Mouse (Mus musculus): ENCODE measurements around the gene Ucn3. TPM values are rescaled to one million over a fixed set of nuclear protein-coding genes. Genes with fewer than 3 reads are reported as not detected.
"Not testable (repeated sequence)": the region's sequence is repeated elsewhere in the genome, so short reads cannot be mapped to it uniquely, and the experiment has no call there.

The Ucn3 gene
- polyA plus RNA-seq, 1 experiment from 2014 or later: not detected

DNA sequence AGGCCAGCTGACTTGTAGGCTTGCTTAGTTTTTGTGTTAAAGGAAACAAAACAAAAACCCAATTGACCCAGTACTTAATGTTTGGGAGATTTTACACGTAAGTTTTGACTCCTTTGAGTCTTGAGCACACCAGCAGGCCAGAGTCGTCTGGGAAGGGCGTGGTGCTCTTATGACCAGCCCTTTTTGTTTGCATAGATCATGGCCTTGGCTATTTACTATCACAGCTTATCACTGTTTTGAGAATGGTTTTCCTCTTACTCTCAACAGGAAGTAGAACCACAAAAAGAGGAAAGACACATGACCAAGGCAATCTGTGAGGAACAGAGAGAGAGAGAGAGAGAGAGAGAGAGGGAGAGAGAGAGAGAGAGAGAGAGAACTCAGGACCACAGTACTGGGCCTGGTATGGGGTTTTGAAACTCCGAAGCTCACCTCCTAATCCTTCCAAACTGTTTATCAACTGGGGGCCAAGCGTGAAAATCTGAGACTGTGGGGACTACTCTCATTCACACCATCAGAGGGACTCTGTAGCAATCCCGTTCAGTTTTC, 37.9 kb downstream of the Ucn3 start:
- 65% methylated on average over 6 of the region's 6 CpGs for WGBS
- Histone ChIP-seq H3K4me2 (no peak overlapping the region), H3K27me3 (ENCODE audit: insufficient read depth, low read length) (no peaks in the 10 kb centered on the region), H3K9ac (no peak overlapping the region), H3K9me3 (ENCODE audit: low read depth, low read length) (no peaks in the 10 kb centered on the region), H3K27ac (ENCODE audit: low read depth) (no peak overlapping the region), H3K4me3 (ENCODE audit: low read depth, low read length) (no peak overlapping the region), H3K36me3 (ENCODE audit: insufficient read depth) (peaks cover 31% of the 10 kb centered on the region; the same call in 1 of the 2 replicates), H3K4me1 (ENCODE audit: insufficient read depth) (no peaks in the 10 kb centered on the region)
- no peak for DNase-seq
- TF ChIP-seq CTCF (IDR thresholded peaks at IDR 0.05; ENCODE audit: low read depth): no peak
- ATAC-seq (ENCODE audit: insufficient read depth): no peak

DNA sequence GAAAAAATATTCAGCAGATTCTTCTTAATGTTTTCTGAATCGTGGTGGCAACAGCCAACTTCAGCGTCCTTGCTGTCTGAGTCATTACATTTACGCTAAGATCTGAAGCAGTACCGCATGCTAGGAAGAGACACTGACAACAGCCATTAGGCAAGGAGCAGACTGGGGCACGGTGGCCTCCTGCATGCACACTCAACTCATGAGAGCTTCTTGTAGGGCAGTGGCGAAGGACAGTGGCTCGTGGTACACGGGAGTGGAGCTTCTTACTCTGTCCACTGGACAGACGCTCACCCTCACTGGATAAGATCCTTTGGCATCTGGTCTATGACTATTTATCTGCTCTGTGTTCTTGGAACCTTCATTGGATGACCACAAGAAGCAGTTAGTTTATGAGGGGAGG, 45.8 kb downstream of the Ucn3 start:
- TF ChIP-seq CTCF (IDR thresholded peaks at IDR 0.05; ENCODE audit: low read depth): no peak
- 86% methylated on average over 9 of the region's 9 CpGs for whole genome bisulfite sequencing

DNA sequence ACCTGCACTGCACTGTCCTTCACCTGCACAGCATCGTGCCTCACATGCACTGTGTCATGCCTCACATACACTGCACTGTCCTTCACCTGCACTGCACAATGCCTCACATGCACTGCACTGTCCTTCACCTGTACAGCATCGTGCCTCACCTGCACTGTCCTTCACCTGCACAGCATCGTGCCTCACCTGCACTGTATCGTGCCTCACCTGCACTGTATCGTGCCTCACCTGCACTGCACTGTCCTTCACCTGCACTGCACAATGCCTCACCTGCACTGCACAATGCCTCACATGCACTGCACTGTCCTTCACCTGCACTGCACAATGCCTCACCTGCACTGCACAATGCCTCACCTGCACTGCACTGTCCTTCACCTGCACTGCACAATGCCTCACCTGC, 46.9 kb downstream of the Ucn3 start:
- H3K4me3 ChIP-seq (ENCODE audit: low read depth, low read length); H3K9me3 ChIP-seq (ENCODE audit: low read depth, low read length); H3K27me3 ChIP-seq (ENCODE audit: insufficient read depth, low read length); H3K36me3 ChIP-seq (ENCODE audit: insufficient read depth); H3K4me2 ChIP-seq; ATAC-seq (ENCODE audit: insufficient read depth); DNase-seq; H3K4me1 ChIP-seq (ENCODE audit: insufficient read depth); H3K9ac ChIP-seq; H3K27ac ChIP-seq (ENCODE audit: low read depth): not testable (repeated sequence)
- WGBS: 92% methylated on average over 5 of the region's 5 CpGs

More for the DNA sequence above, 45.8 kb downstream of the Ucn3 start:
- H3K36me3 ChIP-seq (ENCODE audit: insufficient read depth): peaks cover 16% of the 10 kb centered on the region
- no peak overlapping the region for H3K27ac ChIP-seq (ENCODE audit: low read depth)
- H3K9me3 ChIP-seq (ENCODE audit: low read depth, low read length): no peaks in the 10 kb centered on the region
- no peak overlapping the region for H3K9ac ChIP-seq
- H3K4me3 ChIP-seq (ENCODE audit: low read depth, low read length): no peak overlapping the region
- ATAC-seq (ENCODE audit: insufficient read depth): no peak
- no peak for DNase-seq
- H3K4me1 ChIP-seq (ENCODE audit: insufficient read depth): no peaks in the 10 kb centered on the region
- H3K4me2 ChIP-seq: no peak overlapping the region
- no peaks in the 10 kb centered on the region for H3K27me3 ChIP-seq (ENCODE audit: insufficient read depth, low read length)

DNA sequence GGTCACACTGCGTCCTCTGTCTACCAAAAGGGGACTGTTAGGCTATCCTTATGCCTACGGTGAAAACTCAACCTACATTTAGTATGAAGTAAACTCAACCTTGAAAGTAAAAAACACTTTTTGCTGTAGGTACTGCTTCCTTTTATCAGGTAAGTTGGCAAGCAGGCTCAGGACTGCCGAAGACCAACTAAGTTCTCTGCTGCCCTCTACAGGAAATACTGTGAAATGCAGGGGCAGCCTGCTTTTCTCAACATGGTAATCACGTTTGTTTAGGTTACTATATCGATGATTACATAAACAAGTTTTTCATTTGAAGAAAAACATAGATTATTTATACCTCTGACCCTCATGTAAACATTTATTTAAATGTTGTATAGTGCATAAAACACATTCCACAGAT, 48.2 kb downstream of the Ucn3 start:
- no peak for ATAC-seq (ENCODE audit: insufficient read depth)
- Histone ChIP-seq H3K4me2 (no peak overlapping the region), H3K4me3 (ENCODE audit: low read depth, low read length) (no peak overlapping the region), H3K27ac (ENCODE audit: low read depth) (no peak overlapping the region), H3K9me3 (ENCODE audit: low read depth, low read length) (no peaks in the 10 kb centered on the region), H3K27me3 (ENCODE audit: insufficient read depth, low read length) (no peaks in the 10 kb centered on the region), H3K4me1 (ENCODE audit: insufficient read depth) (0 out of 2 replicates have a peak, but pooled peaks cover 3% of the 10 kb centered on the region), H3K9ac (no peak overlapping the region), H3K36me3 (ENCODE audit: insufficient read depth) (peaks cover 6% of the 10 kb centered on the region)
- TF ChIP-seq CTCF (IDR thresholded peaks at IDR 0.05; ENCODE audit: low read depth): peak; percentile 94
- DNase-seq: peak; percentile 92
- WGBS: 29% methylated on average over 5 of the region's 5 CpGs

DNA sequence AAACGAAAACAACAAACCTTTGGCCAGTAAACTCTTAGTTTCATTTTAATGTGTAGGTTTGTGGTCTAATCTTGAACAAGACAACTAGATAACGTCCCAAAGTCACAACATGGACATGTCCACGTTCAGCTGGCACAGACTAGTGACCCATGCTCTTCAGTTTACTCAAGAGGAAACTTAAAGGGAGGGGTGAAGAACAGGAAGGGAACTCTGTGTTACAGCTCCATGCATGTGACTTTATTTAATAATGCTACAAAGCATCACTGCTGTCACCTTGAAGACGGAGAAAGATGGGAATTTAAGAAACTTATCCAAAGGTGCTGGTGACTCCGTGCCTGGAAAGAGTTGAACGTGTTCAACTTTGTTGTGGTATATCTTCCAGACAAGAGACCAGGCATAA, 49.1 kb downstream of the Ucn3 start:
- ATAC-seq (ENCODE audit: insufficient read depth) (no peak), DNase-seq (no peak)
- Histone ChIP-seq H3K4me3 (ENCODE audit: low read depth, low read length) (no peak overlapping the region), H3K4me1 (ENCODE audit: insufficient read depth) (0 out of 2 replicates have a peak, but pooled peaks cover 3% of the 10 kb centered on the region), H3K9ac (no peak overlapping the region), H3K36me3 (ENCODE audit: insufficient read depth) (peaks cover 6% of the 10 kb centered on the region), H3K4me2 (no peak overlapping the region), H3K9me3 (ENCODE audit: low read depth, low read length) (no peaks in the 10 kb centered on the region), H3K27ac (ENCODE audit: low read depth) (no peak overlapping the region), H3K27me3 (ENCODE audit: insufficient read depth, low read length) (no peaks in the 10 kb centered on the region)
- TF ChIP-seq CTCF (IDR thresholded peaks at IDR 0.05; ENCODE audit: low read depth): no peak
- 85% methylated on average over 6 of the region's 6 CpGs for WGBS

DNA sequence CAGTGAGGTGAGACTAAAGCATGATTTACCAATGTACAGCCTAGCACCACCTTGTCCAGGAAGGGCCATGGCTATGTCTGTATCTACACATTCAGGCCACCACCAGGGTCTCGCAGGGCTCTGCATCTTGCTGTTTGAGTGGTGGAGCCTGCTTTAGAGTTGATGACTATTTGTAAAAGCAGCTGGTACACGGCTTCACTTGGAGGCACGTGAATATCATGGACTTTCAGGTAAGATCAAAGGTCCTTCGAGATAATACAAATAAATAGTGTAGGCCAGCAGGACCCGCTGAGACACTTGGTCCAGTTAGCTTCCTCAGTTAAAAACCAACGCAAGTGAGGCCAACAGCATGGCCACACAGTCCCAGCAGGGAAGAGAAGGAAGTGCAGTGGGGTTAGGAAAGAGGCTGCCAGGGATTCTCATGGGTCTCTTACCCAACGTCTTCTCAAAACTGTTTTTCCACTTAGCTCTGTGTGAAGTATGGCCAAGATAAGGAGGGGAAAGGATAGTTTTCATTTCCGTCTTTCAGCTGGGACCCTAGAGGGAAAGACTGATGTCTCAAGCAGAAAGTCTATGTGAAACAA, 49.7 kb downstream of the Ucn3 start:
- Histone ChIP-seq H3K27ac (ENCODE audit: low read depth) (no peak overlapping the region), H3K9ac (no peak overlapping the region), H3K9me3 (ENCODE audit: low read depth, low read length) (no peaks in the 10 kb centered on the region), H3K27me3 (ENCODE audit: insufficient read depth, low read length) (no peaks in the 10 kb centered on the region), H3K4me3 (ENCODE audit: low read depth, low read length) (no peak overlapping the region), H3K4me1 (ENCODE audit: insufficient read depth) (0 out of 2 replicates have a peak, but pooled peaks cover 3% of the 10 kb centered on the region), H3K36me3 (ENCODE audit: insufficient read depth) (peaks cover 6% of the 10 kb centered on the region), H3K4me2 (no peak overlapping the region)
- no peak for TF ChIP-seq CTCF (IDR thresholded peaks at IDR 0.05; ENCODE audit: low read depth)
- 55% methylated on average over 8 of the region's 8 CpGs for WGBS
- ATAC-seq (ENCODE audit: insufficient read depth) (no peak), DNase-seq (no peak)

DNA sequence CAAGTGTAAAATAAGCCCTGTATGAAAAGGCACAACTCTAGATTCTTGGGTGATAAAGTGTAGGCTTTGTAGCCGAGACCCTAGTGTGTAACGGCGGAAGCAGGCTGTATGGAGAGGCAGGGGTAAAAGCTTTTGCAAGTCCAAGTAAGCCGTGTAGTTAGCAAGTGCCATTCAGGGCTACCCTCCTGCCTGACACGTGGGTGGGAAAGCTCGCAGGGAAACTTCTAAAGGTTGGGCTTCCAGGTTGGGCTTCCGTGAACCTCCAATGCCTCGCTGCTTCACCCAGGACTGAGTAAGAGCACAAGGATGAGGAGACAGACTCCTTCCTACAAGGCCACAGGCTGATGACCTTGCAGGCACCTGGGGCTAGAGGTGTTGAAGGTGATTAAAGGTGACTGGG, 50.6 kb downstream of the Ucn3 start:
- 70% methylated on average over 8 of the region's 8 CpGs for WGBS
- TF ChIP-seq CTCF (IDR thresholded peaks at IDR 0.05; ENCODE audit: low read depth): no peak
- Histone ChIP-seq H3K27ac (ENCODE audit: low read depth) (no peak overlapping the region), H3K4me3 (ENCODE audit: low read depth, low read length) (no peak overlapping the region), H3K9ac (no peak overlapping the region), H3K27me3 (ENCODE audit: insufficient read depth, low read length) (no peaks in the 10 kb centered on the region), H3K9me3 (ENCODE audit: low read depth, low read length) (no peaks in the 10 kb centered on the region), H3K4me1 (ENCODE audit: insufficient read depth) (0 out of 2 replicates have a peak, but pooled peaks cover 3% of the 10 kb centered on the region), H3K4me2 (no peak overlapping the region), H3K36me3 (ENCODE audit: insufficient read depth) (peaks cover 5% of the 10 kb centered on the region)
- ATAC-seq (ENCODE audit: insufficient read depth): no peak
- DNase-seq: peak; percentile 9

Measured in lung, embryonic 14.5 days (tissue).